Mouse (Mus musculus) limb, embryonic 15.5 days (tissue): Measurements from ENCODE around the gene Cd47. TPM values are rescaled to one million over a fixed set of nuclear protein-coding genes. Genes with fewer than 3 reads are reported as not detected.

Experiments
- ATAC-seq: fragments of 200-750 bp; cut with Nextera tagmentation; 2 replicates; pipeline ENCODE4 v1.8.0; 2017; ENCODE audit warnings: low read depth, moderate TSS enrichment; ENCODE audit not compliant: insufficient number of reproducible peaks, low FRiP score, low TSS enrichment
- H3K27ac ChIP-seq: fragments of 300-500 bp; sonication (generic); 2 replicates; pipeline ENCODE4 v1.5.1; 2015; ENCODE audit warnings: moderate library complexity, mild to moderate bottlenecking, inconsistent platforms
- H3K27me3 ChIP-seq: fragments of 300-500 bp; sonication (generic); 2 replicates; pipeline ENCODE4 v1.6.1; 2015; ENCODE audit warnings: inconsistent platforms
- H3K36me3 ChIP-seq: fragments of 300-500 bp; sonication (generic); 2 replicates; pipeline ENCODE4 v1.6.1; 2015; ENCODE audit warnings: inconsistent platforms
- H3K4me1 ChIP-seq: fragments of 300-500 bp; sonication (generic); 2 replicates; pipeline ENCODE4 v1.6.1; 2015; ENCODE audit warnings: inconsistent platforms
- H3K4me2 ChIP-seq: fragments of 300-500 bp; sonication (generic); 2 replicates; pipeline ENCODE4 v1.6.1; 2015; ENCODE audit warnings: mild to moderate bottlenecking, inconsistent platforms
- H3K4me3 ChIP-seq: fragments of 300-500 bp; sonication (generic); 2 replicates; pipeline ENCODE4 v1.5.1; 2015; ENCODE audit warnings: mild to moderate bottlenecking, inconsistent platforms
- H3K9ac ChIP-seq: fragments of 300-500 bp; sonication (generic); 2 replicates; pipeline ENCODE4 v1.6.1; 2015; ENCODE audit warnings: inconsistent platforms
- H3K9me3 ChIP-seq: fragments of 300-500 bp; sonication (generic); 2 replicates; pipeline ENCODE4 v1.6.1; 2016; ENCODE audit warnings: inconsistent platforms
- WGBS: fragments of 180-500 bp; shearing (Covaris S2); methylation state at CpG from one replicate; pipeline ENCODE4 v1.1.7; 2015; 5-methylcytosine and 5-hydroxymethylcytosine counted together
- polyA plus RNA-seq: library from polyadenylated mRNA; unstranded; fragments of >200 nt; fragmentation: Nextera tagmentation; extraction: Ambion mirVana; gene quantifications from 2 replicates; pipeline ENCODE4 v1.2.1, GENCODE M21; 2015

Gene Cd47
- polyA plus RNA-seq, 1 experiment from 2014 or later, result 103 TPM

- Histone ChIP-seq H3K27ac (no peak overlapping the region), H3K36me3 (no peaks in the 10 kb centered on the region), H3K4me2 (no peak overlapping the region), H3K27me3 (no peaks in the 10 kb centered on the region), H3K4me3 (no peak overlapping the region), H3K4me1 (peaks cover 6% of the 10 kb centered on the region; the same call in 1 of the 2 replicates), H3K9me3 (no peaks in the 10 kb centered on the region), H3K9ac (no peak overlapping the region)
- WGBS, result 75% methylated on average over 6 of the region's 6 CpGs
- ATAC-seq, result no peak
These were observed 135.7 kb downstream of the Cd47 start for GRCm38 (mm10) chr16:49936008-49936443.

- Histone ChIP-seq H3K27ac (no peak overlapping the region), H3K9ac (no peak overlapping the region), H3K4me3 (no peak overlapping the region), H3K4me1 (peaks cover 6% of the 10 kb centered on the region; the same call in 1 of the 2 replicates), H3K36me3 (no peaks in the 10 kb centered on the region), H3K4me2 (no peak overlapping the region), H3K27me3 (no peaks in the 10 kb centered on the region), H3K9me3 (no peaks in the 10 kb centered on the region)
- no peak for ATAC-seq
- 46% methylated on average over 5 of the region's 5 CpGs for WGBS
These were observed 136.5 kb downstream of the Cd47 start for GRCm38 (mm10) chr16:49936793-49937192.

GRCm38 (mm10) chr16:49937218-49938165 lies 137.2 kb downstream of the Cd47 start:
- 39% methylated on average over 11 of the region's 11 CpGs for WGBS
- Histone ChIP-seq H3K9me3 (no peaks in the 10 kb centered on the region), H3K4me3 (no peak overlapping the region), H3K4me1 (peaks cover 6% of the 10 kb centered on the region; the same call in 1 of the 2 replicates), H3K27ac (no peak overlapping the region), H3K4me2 (no peak overlapping the region), H3K27me3 (no peaks in the 10 kb centered on the region), H3K36me3 (no peaks in the 10 kb centered on the region), H3K9ac (no peak overlapping the region)
- ATAC-seq, result no peak

- no peak overlapping the region for H3K9ac ChIP-seq
- H3K27ac ChIP-seq, result no peak overlapping the region
- 65% methylated on average over 7 of the region's 7 CpGs for WGBS
- no peaks in the 10 kb centered on the region for H3K36me3 ChIP-seq
- no peak overlapping the region for H3K4me3 ChIP-seq
- ATAC-seq, result no peak
- no peaks in the 10 kb centered on the region for H3K9me3 ChIP-seq
- H3K4me1 ChIP-seq, result peaks cover 6% of the 10 kb centered on the region; the same call in 1 of the 2 replicates
- no peaks in the 10 kb centered on the region for H3K27me3 ChIP-seq
- H3K4me2 ChIP-seq, result no peak overlapping the region
These were observed 138.4 kb downstream of the Cd47 start for GRCm38 (mm10) chr16:49938483-49939301.

GRCm38 (mm10) chr16:49939376-49939775 lies 139.0 kb downstream of the Cd47 start:
- H3K27ac ChIP-seq, result no peak overlapping the region
- H3K27me3 ChIP-seq, result no peaks in the 10 kb centered on the region
- no peak for ATAC-seq
- H3K9ac ChIP-seq, result no peak overlapping the region
- no peaks in the 10 kb centered on the region for H3K36me3 ChIP-seq
- H3K9me3 ChIP-seq, result no peaks in the 10 kb centered on the region
- H3K4me2 ChIP-seq, result no peak overlapping the region
- H3K4me3 ChIP-seq, result no peak overlapping the region
- WGBS, result 93% methylated on average over 2 of the region's 2 CpGs
- H3K4me1 ChIP-seq, result peaks cover 6% of the 10 kb centered on the region; the same call in 1 of the 2 replicates

GRCm38 (mm10) chr16:49940473-49940872 lies 140.1 kb downstream of the Cd47 start:
- Histone ChIP-seq H3K9me3 (no peaks in the 10 kb centered on the region), H3K27ac (no peak overlapping the region), H3K4me2 (no peak overlapping the region), H3K36me3 (no peaks in the 10 kb centered on the region), H3K27me3 (no peaks in the 10 kb centered on the region), H3K4me1 (peaks cover 6% of the 10 kb centered on the region; the same call in 1 of the 2 replicates), H3K4me3 (no peak overlapping the region), H3K9ac (no peak overlapping the region)
- no peak for ATAC-seq

- 68% methylated on average over 1 of the region's 1 CpGs for WGBS
- no peak for ATAC-seq
- H3K36me3 ChIP-seq, result no peaks in the 10 kb centered on the region
- no peak overlapping the region for H3K4me2 ChIP-seq
- no peak overlapping the region for H3K9ac ChIP-seq
- no peak overlapping the region for H3K27ac ChIP-seq
- peaks cover 6% of the 10 kb centered on the region; the same call in 1 of the 2 replicates for H3K4me1 ChIP-seq
- H3K4me3 ChIP-seq, result no peak overlapping the region
- H3K27me3 ChIP-seq, result no peaks in the 10 kb centered on the region
- H3K9me3 ChIP-seq, result no peaks in the 10 kb centered on the region
These were observed 140.7 kb downstream of the Cd47 start for GRCm38 (mm10) chr16:49941031-49941430.

GRCm38 (mm10) chr16:49943726-49944125 lies 143.4 kb downstream of the Cd47 start:
- H3K4me3 ChIP-seq, result no peak overlapping the region
- H3K9ac ChIP-seq, result no peak overlapping the region
- no peak overlapping the region for H3K27ac ChIP-seq
- WGBS, result 89% methylated on average over 1 of the region's 1 CpGs
- H3K27me3 ChIP-seq, result no peaks in the 10 kb centered on the region
- no peak for ATAC-seq
- H3K4me1 ChIP-seq, result no peaks in the 10 kb centered on the region
- H3K9me3 ChIP-seq, result no peaks in the 10 kb centered on the region
- H3K36me3 ChIP-seq, result no peaks in the 10 kb centered on the region
- no peak overlapping the region for H3K4me2 ChIP-seq

- ATAC-seq, result no peak
- Histone ChIP-seq H3K27ac (no peak overlapping the region), H3K9me3 (no peaks in the 10 kb centered on the region), H3K4me1 (no peaks in the 10 kb centered on the region), H3K4me3 (no peak overlapping the region), H3K36me3 (no peaks in the 10 kb centered on the region), H3K4me2 (no peak overlapping the region), H3K9ac (no peak overlapping the region), H3K27me3 (no peaks in the 10 kb centered on the region)
- 74% methylated on average over 5 of the region's 5 CpGs for WGBS
These were observed 144.8 kb downstream of the Cd47 start for GRCm38 (mm10) chr16:49945084-49945483.

- H3K27me3 ChIP-seq, result no peaks in the 10 kb centered on the region
These were observed 146.7 kb downstream of the Cd47 start for GRCm38 (mm10) chr16:49947049-49947448.

GRCm38 (mm10) chr16:49947610-49948009 lies 147.3 kb downstream of the Cd47 start:
- no peak for ATAC-seq
- no peak overlapping the region for H3K27ac ChIP-seq
- H3K9me3 ChIP-seq, result no peaks in the 10 kb centered on the region
- 92% methylated on average over 7 of the region's 7 CpGs for WGBS
- H3K27me3 ChIP-seq, result no peaks in the 10 kb centered on the region
- no peak overlapping the region for H3K4me3 ChIP-seq
- no peak overlapping the region for H3K9ac ChIP-seq
- H3K36me3 ChIP-seq, result no peaks in the 10 kb centered on the region
- peaks cover 11% of the 10 kb centered on the region for H3K4me1 ChIP-seq
- no peak overlapping the region for H3K4me2 ChIP-seq

More at GRCm38 (mm10) chr16:49947049-49947448, 146.7 kb downstream of the Cd47 start:
- no peaks in the 10 kb centered on the region for H3K9me3 ChIP-seq
- 77% methylated on average over 3 of the region's 3 CpGs for WGBS
- no peak overlapping the region for H3K27ac ChIP-seq
- ATAC-seq, result no peak
- H3K9ac ChIP-seq, result no peak overlapping the region
- H3K36me3 ChIP-seq, result no peaks in the 10 kb centered on the region
- H3K4me2 ChIP-seq, result no peak overlapping the region
- no peak overlapping the region for H3K4me3 ChIP-seq
- H3K4me1 ChIP-seq, result peaks cover 8% of the 10 kb centered on the region

GRCm38 (mm10) chr16:49948287-49948686 lies 148.0 kb downstream of the Cd47 start:
- ATAC-seq, result no peak
- no peak overlapping the region for H3K4me2 ChIP-seq
- no peaks in the 10 kb centered on the region for H3K36me3 ChIP-seq
- H3K4me1 ChIP-seq, result peaks cover 11% of the 10 kb centered on the region
- no peaks in the 10 kb centered on the region for H3K27me3 ChIP-seq
- H3K9me3 ChIP-seq, result no peaks in the 10 kb centered on the region
- no peak overlapping the region for H3K9ac ChIP-seq
- WGBS, result 88% methylated on average over 3 of the region's 3 CpGs
- H3K27ac ChIP-seq, result no peak overlapping the region
- no peak overlapping the region for H3K4me3 ChIP-seq
